Mouse (Mus musculus): Measurements from ENCODE around the gene Col26a1. TPM values are rescaled to one million over a fixed set of nuclear protein-coding genes. Genes with fewer than 3 reads are reported as not detected.

Col26a1 gene
- total RNA-seq, 1 experiment from 2014 or later = not detected

DNA sequence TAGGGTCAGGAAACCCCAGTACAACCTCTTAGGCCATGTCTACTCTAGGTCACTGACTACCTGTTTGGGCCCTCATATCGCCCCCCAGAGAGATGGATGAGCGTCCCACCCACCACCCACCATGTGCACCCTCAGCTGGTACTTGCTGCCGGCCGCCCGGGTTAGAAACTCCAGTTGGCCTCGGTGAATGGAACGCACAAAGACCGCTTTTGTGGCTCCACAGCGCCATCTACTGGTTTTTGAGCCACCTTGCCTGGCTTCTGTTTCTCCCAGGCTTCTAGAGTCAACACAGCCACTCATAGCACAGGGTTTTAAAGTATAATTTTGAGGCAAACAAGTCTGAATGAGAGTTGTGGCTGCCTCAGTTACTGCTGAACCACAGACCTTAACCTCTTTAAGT, 176.2 kb downstream of the Col26a1 start:
- ATAC-seq (ENCODE audit: extremely low read depth, insufficient number of reproducible peaks, low FRiP score, poor library complexity, severe bottlenecking) = peak; percentile 37; the same call in 1 of the 2 replicates

DNA sequence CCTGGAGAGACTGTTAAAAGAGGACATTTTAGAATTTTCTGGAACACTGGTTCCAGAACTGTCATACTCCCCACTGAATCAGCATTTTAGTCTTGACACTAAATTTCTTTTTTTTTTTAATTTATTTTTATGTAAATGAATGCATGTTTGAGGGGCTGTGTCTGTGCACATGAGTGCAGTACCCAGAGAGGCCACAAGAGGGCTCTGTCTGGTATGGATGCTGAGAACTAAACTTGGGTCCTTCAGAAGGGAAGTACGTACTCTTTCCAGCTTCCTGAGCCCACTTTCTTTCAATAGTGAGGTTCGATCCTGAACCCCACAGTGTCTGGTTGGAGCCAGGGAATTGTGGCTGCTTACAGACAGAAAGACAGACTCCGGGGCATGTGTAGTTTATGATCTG, 177.5 kb downstream of the Col26a1 start:
- ATAC-seq (ENCODE audit: extremely low read depth, insufficient number of reproducible peaks, low FRiP score, poor library complexity, severe bottlenecking) = no peak

DNA sequence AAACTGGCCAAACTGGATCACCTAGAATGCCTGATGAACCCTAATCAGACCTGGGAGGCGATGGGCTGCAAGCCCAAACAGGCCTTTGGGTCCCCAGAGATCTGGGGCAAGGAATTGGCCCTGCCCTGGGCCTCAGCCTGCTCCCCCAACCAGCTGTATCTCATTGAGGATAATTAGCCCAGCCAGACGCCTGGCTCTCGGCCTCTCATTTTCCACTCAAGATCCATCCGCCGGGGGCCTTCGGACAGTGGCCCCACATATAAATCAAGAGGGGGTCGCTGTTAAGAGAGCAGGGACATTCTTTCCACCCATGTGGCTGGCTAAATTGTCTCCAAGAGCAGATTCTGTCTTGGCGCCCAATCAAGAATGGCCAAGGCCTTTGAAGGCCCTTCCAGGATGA, 178.9 kb downstream of the Col26a1 start:
- no peak for ATAC-seq (ENCODE audit: extremely low read depth, insufficient number of reproducible peaks, low FRiP score, poor library complexity, severe bottlenecking)

DNA sequence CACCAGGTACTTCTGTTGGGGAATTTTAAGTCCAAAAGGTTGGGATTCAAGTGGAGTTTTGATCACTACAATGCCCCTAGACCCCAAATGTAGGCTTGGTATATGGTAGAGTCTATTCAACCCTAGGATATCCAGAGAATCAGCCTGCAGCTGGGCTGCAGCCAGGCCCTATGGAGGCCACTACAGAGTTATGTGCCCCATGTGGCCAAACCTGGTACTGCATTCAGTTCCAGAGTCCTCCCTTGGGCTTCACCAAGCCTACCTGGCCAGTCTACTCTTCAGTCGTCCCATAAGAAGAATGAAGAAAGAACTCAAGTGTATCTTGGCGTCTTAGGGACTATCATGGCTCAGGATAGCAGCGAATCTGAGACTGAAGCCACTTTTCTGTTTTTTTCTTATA, 179.3 kb downstream of the Col26a1 start:
- ATAC-seq (ENCODE audit: extremely low read depth, insufficient number of reproducible peaks, low FRiP score, poor library complexity, severe bottlenecking) = peak; percentile 40; the same call in 1 of the 2 replicates

DNA sequence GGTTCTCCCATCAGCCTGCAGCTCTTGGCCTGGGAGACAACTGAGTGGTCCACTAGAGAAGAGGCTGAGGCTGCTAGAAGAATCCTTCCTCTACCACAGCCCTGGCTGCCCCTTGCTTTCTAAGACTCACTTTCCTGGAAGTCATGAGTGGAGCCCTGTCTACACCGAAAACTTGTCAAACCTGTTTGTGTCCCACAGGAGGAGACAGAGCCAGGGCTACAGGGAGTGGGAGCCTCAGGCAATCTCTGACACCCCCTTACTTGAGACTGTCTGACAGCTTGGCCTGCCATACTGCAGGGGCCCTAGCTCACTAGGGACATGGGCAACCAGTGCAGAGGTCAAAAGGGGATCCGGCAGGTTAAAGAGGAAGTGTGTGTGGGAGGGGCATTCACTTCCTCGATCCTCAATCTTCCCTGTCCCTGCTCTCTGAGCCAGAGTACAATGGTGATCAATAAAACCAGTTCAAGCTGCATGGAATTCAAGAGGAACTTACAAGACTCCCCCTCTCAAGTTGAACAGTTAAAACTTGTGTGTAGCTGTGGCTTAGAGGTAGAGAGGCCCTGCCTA, 180.8 kb downstream of the Col26a1 start:
- ATAC-seq (ENCODE audit: extremely low read depth, insufficient number of reproducible peaks, low FRiP score, poor library complexity, severe bottlenecking) = no peak

DNA sequence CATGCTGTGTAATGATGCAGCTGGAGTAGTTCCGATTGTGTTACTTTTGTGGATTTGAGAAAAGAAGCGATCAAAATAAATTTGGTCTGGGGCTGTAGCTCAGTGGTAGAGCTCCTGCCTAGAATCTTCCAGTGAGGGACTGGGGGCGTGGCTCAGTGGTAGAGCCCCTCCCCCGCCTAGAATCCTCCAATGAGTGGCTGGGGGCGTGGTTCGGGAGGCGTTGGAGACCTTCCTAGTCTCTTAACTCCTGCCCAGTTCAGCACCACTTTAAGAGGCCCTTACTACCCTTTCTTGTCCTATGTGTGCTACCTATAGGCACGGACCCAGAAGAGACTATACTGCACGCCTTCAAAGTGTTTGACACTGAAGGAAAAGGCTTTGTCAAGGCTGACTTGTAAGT, 185.4 kb downstream of the Col26a1 start:
- no peak for ATAC-seq (ENCODE audit: extremely low read depth, insufficient number of reproducible peaks, low FRiP score, poor library complexity, severe bottlenecking)

DNA sequence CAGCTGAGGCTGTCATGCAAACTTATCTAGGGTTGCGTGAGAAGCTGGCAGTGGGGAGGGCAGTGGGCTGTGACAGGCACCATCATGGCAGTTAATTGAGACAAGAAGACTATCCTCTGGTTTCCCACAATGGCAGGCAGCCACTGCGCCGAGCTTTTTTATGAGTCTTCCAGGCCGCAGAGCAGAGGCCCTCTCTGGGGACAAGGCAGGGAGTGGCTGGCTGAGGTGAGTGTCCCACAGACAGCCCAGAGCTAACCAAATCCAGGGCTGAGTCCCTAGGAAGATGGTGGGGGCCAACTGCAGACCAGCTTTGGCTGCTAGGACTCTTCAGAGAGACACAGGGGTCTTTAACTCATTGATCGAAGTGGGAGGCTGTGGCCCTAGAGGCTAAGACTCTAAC, 186.5 kb downstream of the Col26a1 start:
- ATAC-seq (ENCODE audit: extremely low read depth, insufficient number of reproducible peaks, low FRiP score, poor library complexity, severe bottlenecking) = no peak

DNA sequence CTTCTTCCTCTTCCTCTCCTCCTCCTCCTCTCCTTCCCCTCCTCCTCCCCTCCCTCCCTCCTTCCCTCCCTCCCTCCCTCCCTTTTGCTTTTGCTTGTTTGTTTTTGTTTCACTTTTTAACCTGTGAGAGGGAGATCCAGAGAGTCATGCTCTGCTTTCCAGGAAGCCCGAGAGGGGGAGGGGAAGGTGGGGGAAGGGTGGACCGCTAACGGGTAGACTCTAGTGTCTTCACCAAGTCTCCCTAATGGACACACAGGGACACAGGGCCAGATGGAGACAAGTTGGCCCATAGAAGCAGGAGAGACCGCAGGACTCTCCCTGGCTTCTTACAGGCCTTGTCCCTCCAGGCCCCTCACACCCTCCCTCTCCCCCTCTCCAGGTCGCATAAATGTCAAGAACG, 188.0 kb downstream of the Col26a1 start:
- no peak for ATAC-seq (ENCODE audit: extremely low read depth, insufficient number of reproducible peaks, low FRiP score, poor library complexity, severe bottlenecking)

DNA sequence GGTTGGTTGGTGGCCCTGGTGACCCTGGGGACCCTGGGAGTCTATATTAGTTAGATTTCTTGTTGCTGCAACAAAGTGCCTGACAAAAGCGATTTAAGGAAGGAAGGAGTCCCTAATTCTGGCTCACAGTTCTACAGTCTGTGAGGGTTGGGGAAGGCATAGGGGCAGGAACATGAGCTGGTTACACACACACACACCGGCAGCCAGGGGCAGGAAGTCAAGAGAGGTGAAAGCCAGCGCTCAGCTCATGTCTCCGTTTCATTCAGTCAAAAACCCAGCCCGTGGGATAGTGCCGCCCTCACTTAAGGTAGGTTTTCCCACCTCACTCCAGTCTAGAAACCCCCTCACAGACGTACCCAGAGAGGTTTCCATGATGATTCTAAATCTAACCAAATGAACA, 189.6 kb downstream of the Col26a1 start:
- no peak for ATAC-seq (ENCODE audit: extremely low read depth, insufficient number of reproducible peaks, low FRiP score, poor library complexity, severe bottlenecking)

DNA sequence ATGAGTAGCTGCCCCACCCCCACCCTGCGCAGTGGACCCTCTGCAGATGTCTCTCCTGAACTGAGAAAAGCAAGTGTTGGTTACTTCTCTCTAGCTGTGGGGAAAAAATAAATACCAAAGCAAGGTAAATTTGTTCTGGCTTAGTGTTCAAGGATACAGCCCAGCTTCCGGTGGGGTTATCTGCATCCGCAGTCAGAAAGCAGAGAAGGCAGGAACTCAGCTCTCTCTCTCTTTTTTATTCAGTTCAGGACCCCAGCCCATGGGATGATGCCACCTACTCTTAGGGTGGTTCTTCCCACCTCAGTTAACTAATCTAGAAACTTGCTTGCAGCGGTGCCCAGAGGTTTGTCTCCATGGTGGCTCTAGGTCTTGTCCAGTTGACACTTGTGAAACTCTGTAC, 190.2 kb downstream of the Col26a1 start, which contains the start of gene Myl10:
Myl10 (plus strand) TSS at position 363 of the 400 bp plus-strand sequence.
- no peak for ATAC-seq (ENCODE audit: extremely low read depth, insufficient number of reproducible peaks, low FRiP score, poor library complexity, severe bottlenecking)

Other genes starting within 250 kb of the Col26a1 start
- not detected in 2 replicates for gene Myl10, start 190.1 kb downstream of the Col26a1 start, total RNA-seq (2017)
- 4.4 and 8.8 TPM in 2 replicates for gene Ift22, start 24.9 kb upstream of the Col26a1 start, total RNA-seq (2017)
- 95.6 and 118 TPM in 2 replicates for gene Fis1, start 70.1 kb upstream of the Col26a1 start, total RNA-seq (2017)
- 1.2 and 3.0 TPM in 2 replicates for gene Cldn15, start 83.4 kb upstream of the Col26a1 start, total RNA-seq (2017)
- 76.2 TPM in 2 replicates for gene Plod3, start 103.8 kb upstream of the Col26a1 start, total RNA-seq (2017)
- gene Znhit1, start 104.8 kb upstream of the Col26a1 start, total RNA-seq (2017) = 30.1 and 31.9 TPM in 2 replicates
- not detected in 2 replicates for gene Vgf, start 143.2 kb upstream of the Col26a1 start, total RNA-seq (2017)
- 9.2 and 16.7 TPM in 2 replicates for gene Ap1s1, start 162.9 kb upstream of the Col26a1 start, total RNA-seq (2017)
- gene Serpine1, start 189.1 kb upstream of the Col26a1 start, total RNA-seq (2017) = not detected in 2 replicates
- gene Trim56, start 233.0 kb upstream of the Col26a1 start, total RNA-seq (2017) = 69.9 and 79.3 TPM in 2 replicates

Data from neutrophil, adult 5-6 weeks (primary cell).